Mouse (Mus musculus) neural tube, embryonic 15.5 days (tissue): ENCODE data around the gene Gm5136. TPM values are rescaled to one million over a fixed set of nuclear protein-coding genes. Genes with fewer than 3 reads are reported as not detected.

Experiments used
- ATAC-seq: fragments of 200-750 bp; cut with Nextera tagmentation; 2 replicates; pipeline ENCODE4 v1.8.0; 2017; ENCODE audit warnings: mild to moderate bottlenecking, moderate TSS enrichment, moderate library complexity; ENCODE audit not compliant: low FRiP score
- H3K27ac ChIP-seq: fragments of 300-500 bp; sonication (generic); replicated peaks from 2 replicates; pipeline ENCODE4 v1.5.1; 2015; ENCODE audit warnings: mild to moderate bottlenecking, inconsistent platforms
- H3K27me3 ChIP-seq: fragments of 300-500 bp; sonication (generic); replicated peaks from 2 replicates; pipeline ENCODE4 v1.6.1; 2015; ENCODE audit warnings: inconsistent platforms
- H3K36me3 ChIP-seq: fragments of 300-500 bp; sonication (generic); 2 replicates; pipeline ENCODE4 v1.6.1; 2015; ENCODE audit warnings: inconsistent platforms
- H3K4me1 ChIP-seq: fragments of 300-500 bp; sonication (generic); 2 replicates; pipeline ENCODE4 v1.6.1; 2015; ENCODE audit warnings: inconsistent platforms
- H3K4me2 ChIP-seq: fragments of 300-500 bp; sonication (generic); 2 replicates; pipeline ENCODE4 v1.6.1; 2015; ENCODE audit warnings: inconsistent platforms, mild to moderate bottlenecking, moderate library complexity
- H3K4me3 ChIP-seq: fragments of 300-500 bp; sonication (generic); replicated peaks from 2 replicates; pipeline ENCODE4 v1.5.1; 2015; ENCODE audit warnings: mild to moderate bottlenecking, inconsistent platforms
- H3K9ac ChIP-seq: fragments of 300-500 bp; sonication (generic); replicated peaks from 2 replicates; pipeline ENCODE4 v1.6.1; 2015; ENCODE audit warnings: mild to moderate bottlenecking, inconsistent platforms
- H3K9me3 ChIP-seq: fragments of 300-500 bp; sonication (generic); replicated peaks from 2 replicates; pipeline ENCODE4 v1.6.1; 2016; ENCODE audit warnings: inconsistent platforms
- WGBS: fragments of 180-500 bp; shearing (Covaris S2); methylation state at CpG from one replicate; pipeline ENCODE4 v1.1.7; 2015; ENCODE audit warnings: mixed read lengths; 5-methylcytosine and 5-hydroxymethylcytosine counted together
- polyA plus RNA-seq: library from polyadenylated mRNA; unstranded; fragments of >200 nt; fragmentation: Nextera tagmentation; extraction: Ambion mirVana; gene quantifications from 2 replicates; pipeline ENCODE4 v1.2.1, GENCODE M21; 2015

Gm5136 gene
- 0.38 and 0.46 TPM in 2 replicates for polyA plus RNA-seq

GRCm38 (mm10) chr10:108699946-108700345 lies at the start of gene Gm5136:
Gene Gm5136, minus strand, starts transcription at chr10:108700160.
- Histone ChIP-seq H3K4me2 (no peak within 1 kb of the TSS), H3K27ac (no peak within 1 kb of the TSS), H3K36me3 (no peaks in the 10 kb centered on the region), H3K27me3 (no peaks in the 10 kb centered on the region), H3K9ac (no peak within 1 kb of the TSS), H3K9me3 (no peaks in the 10 kb centered on the region), H3K4me3 (no peak within 1 kb of the TSS), H3K4me1 (peaks cover 3% of the 10 kb centered on the region; the same call in 1 of the 2 replicates)
- ATAC-seq = no peak
- 99% methylated on average over 9 of the region's 9 CpGs for WGBS

GRCm38 (mm10) chr10:108743759-108744158 lies 43.8 kb upstream of the Gm5136 start:
- Histone ChIP-seq H3K9ac (no peak overlapping the region), H3K36me3 (no peaks in the 10 kb centered on the region), H3K27me3 (no peaks in the 10 kb centered on the region), H3K27ac (no peak overlapping the region), H3K4me2 (no peak overlapping the region), H3K4me1 (no peaks in the 10 kb centered on the region), H3K4me3 (no peak overlapping the region), H3K9me3 (no peaks in the 10 kb centered on the region)
- 95% methylated on average over 2 of the region's 2 CpGs for WGBS
- ATAC-seq = no peak

GRCm38 (mm10) chr10:108733982-108734381 lies 34.0 kb upstream of the Gm5136 start:
- WGBS = 64% methylated on average over 2 of the region's 2 CpGs
- peaks cover 3% of the 10 kb centered on the region; the same call in 1 of the 2 replicates for H3K4me1 ChIP-seq
- no peak overlapping the region for H3K27ac ChIP-seq
- ATAC-seq = peak; percentile 53; the same call in 1 of the 2 replicates
- H3K4me2 ChIP-seq = no peak overlapping the region
- H3K36me3 ChIP-seq = no peaks in the 10 kb centered on the region
- H3K9me3 ChIP-seq = no peaks in the 10 kb centered on the region
- no peak overlapping the region for H3K9ac ChIP-seq
- H3K4me3 ChIP-seq = no peak overlapping the region
- no peaks in the 10 kb centered on the region for H3K27me3 ChIP-seq

DNA sequence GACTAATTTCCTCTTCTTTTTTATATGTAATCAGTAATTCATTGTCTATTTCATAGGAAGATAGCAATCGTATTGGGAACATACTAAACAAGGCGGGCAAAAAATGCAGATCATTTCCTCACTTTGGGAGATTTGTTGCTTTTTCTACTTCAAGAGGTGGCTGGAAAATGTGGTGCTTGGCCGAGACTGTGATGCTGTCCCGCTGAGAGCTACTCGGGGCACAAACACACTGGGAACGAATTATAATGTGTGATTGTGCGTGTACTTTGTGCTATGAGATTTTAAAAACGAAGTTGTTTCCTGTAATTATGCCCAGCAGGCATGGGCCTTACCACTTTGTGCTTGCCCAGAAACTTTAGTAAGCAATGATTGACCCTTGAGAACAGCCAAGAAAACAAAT lies 29.0 kb upstream of the Gm5136 start:
- WGBS = 54% methylated on average over 8 of the region's 8 CpGs
- no peak overlapping the region for H3K4me2 ChIP-seq
- no peaks in the 10 kb centered on the region for H3K9me3 ChIP-seq
- H3K4me3 ChIP-seq = no peak overlapping the region
- no peak overlapping the region for H3K9ac ChIP-seq
- no peaks in the 10 kb centered on the region for H3K36me3 ChIP-seq
- ATAC-seq = no peak
- H3K27ac ChIP-seq = no peak overlapping the region
- no peaks in the 10 kb centered on the region for H3K4me1 ChIP-seq
- no peaks in the 10 kb centered on the region for H3K27me3 ChIP-seq

DNA sequence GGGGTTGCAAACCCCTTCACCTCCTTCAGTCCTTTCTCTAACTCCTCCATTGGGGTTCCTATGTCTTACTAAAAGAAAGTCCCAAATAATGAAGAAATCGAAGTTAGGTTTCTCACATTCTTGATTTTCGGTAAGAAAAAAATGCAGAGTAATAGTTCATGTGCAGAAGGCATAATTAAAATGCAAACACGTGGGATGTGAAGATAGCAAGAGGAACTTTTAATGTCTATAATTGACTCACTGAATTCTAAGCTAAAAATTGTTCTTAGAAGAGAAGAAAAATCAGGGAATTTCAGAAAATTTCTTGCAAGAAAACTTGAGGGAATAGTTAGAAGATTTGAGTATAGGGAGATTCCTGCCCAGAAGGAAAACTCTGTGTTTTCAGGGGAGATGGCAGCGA lies 26.4 kb upstream of the Gm5136 start:
- no peaks in the 10 kb centered on the region for H3K27me3 ChIP-seq
- WGBS = 90% methylated on average over 4 of the region's 4 CpGs
- no peak overlapping the region for H3K4me3 ChIP-seq
- no peaks in the 10 kb centered on the region for H3K4me1 ChIP-seq
- H3K4me2 ChIP-seq = no peak overlapping the region
- no peak overlapping the region for H3K9ac ChIP-seq
- no peak overlapping the region for H3K27ac ChIP-seq
- no peaks in the 10 kb centered on the region for H3K36me3 ChIP-seq
- ATAC-seq = no peak
- no peaks in the 10 kb centered on the region for H3K9me3 ChIP-seq

DNA sequence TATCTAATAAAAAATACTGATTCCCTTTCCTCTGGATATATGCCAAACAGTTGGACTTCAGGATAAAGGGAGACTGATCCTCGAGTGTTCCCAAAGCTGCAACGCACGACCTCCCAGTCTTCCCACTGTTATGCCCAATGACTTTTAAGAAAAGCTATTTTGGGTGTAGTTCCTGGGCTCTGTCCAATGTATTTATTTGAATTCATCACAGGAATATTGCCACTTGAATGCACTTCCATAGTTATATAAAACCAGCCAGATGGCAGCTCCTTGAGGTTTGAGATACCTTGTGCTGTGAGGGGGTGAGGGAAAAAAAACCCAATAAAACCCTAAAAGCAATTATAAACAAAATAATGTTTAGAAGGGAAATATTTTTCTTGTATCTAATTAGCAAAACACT lies 24.9 kb upstream of the Gm5136 start:
- no peak overlapping the region for H3K4me3 ChIP-seq
- H3K4me1 ChIP-seq = no peaks in the 10 kb centered on the region
- H3K9me3 ChIP-seq = no peaks in the 10 kb centered on the region
- no peak overlapping the region for H3K27ac ChIP-seq
- WGBS = 76% methylated on average over 3 of the region's 3 CpGs
- H3K36me3 ChIP-seq = no peaks in the 10 kb centered on the region
- no peak for ATAC-seq
- H3K27me3 ChIP-seq = no peaks in the 10 kb centered on the region
- H3K9ac ChIP-seq = no peak overlapping the region
- no peak overlapping the region for H3K4me2 ChIP-seq

DNA sequence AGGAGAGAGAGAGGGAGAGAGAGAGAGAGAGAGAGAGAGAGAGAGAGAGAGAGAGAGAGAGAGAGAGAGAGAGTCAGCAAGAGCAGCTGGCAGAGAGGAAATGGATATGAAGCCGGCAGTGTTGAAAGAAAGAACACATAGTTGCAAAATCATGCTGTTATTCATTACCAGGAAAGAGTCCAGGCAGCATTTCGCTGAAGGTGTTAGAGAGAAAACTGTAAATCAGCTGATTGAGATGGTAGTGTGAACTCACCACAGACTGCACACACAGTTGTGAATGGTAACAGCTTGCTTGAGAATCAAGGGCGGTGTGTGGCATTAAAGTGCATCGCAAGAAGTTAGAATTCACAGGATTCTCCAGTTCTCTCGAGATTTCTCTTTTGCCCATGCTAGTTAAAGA lies 10.6 kb upstream of the Gm5136 start:
- Histone ChIP-seq H3K36me3 (no peaks in the 10 kb centered on the region), H3K4me2 (no peak overlapping the region), H3K9me3 (no peaks in the 10 kb centered on the region), H3K4me3 (no peak overlapping the region), H3K27me3 (no peaks in the 10 kb centered on the region), H3K27ac (no peak overlapping the region), H3K9ac (no peak overlapping the region), H3K4me1 (no peaks in the 10 kb centered on the region)
- WGBS = 60% methylated on average over 5 of the region's 5 CpGs
- no peak for ATAC-seq

- Histone ChIP-seq H3K4me3 (no peak overlapping the region), H3K36me3 (no peaks in the 10 kb centered on the region), H3K27ac (no peak overlapping the region), H3K4me1 (peaks cover 3% of the 10 kb centered on the region; the same call in 1 of the 2 replicates), H3K9me3 (no peaks in the 10 kb centered on the region), H3K9ac (no peak overlapping the region), H3K27me3 (no peaks in the 10 kb centered on the region), H3K4me2 (no peak overlapping the region)
- no peak for ATAC-seq
- 90% methylated on average over 3 of the region's 3 CpGs for WGBS
Measured at GRCm38 (mm10) chr10:108705658-108706057, 5.7 kb upstream of the Gm5136 start.

GRCm38 (mm10) chr10:108701361-108702128 lies 1.6 kb upstream of the Gm5136 start:
- H3K4me2 ChIP-seq = peak overlapping the region; percentile 26; the same call in 1 of the 2 replicates
- H3K4me3 ChIP-seq = no peak overlapping the region
- 20% methylated on average over 14 of the region's 14 CpGs for WGBS
- peak overlapping the region; percentile 60 for H3K27ac ChIP-seq
- peaks cover 3% of the 10 kb centered on the region; the same call in 1 of the 2 replicates for H3K4me1 ChIP-seq
- no peaks in the 10 kb centered on the region for H3K9me3 ChIP-seq
- no peaks in the 10 kb centered on the region for H3K36me3 ChIP-seq
- ATAC-seq = no peak
- no peak overlapping the region for H3K9ac ChIP-seq
- no peaks in the 10 kb centered on the region for H3K27me3 ChIP-seq

DNA sequence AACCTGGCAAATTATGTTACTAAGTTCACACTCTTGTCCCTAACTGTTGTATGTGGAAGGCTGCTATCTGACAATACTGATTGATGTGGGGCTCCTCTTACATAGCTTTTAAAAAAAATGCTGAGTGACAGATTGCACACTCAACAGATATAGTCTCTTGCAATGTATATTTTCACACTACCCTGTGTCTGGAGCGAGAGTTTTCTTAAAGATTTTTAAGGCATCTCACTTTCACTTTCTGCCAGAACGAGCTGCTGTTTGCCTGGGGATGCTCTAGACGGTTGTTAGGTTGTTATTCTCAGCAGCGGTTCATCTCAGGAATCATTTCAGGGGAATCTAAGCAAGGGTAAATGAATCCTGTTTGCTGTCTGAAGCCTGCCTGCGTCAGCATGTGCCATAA lies 2.9 kb downstream of the Gm5136 start:
- no peak overlapping the region for H3K4me2 ChIP-seq
- H3K27me3 ChIP-seq = no peaks in the 10 kb centered on the region
- 0 out of 2 replicates have a peak, but pooled peaks have one; percentile 24 for ATAC-seq
- no peaks in the 10 kb centered on the region for H3K36me3 ChIP-seq
- H3K4me1 ChIP-seq = peaks cover 3% of the 10 kb centered on the region; the same call in 1 of the 2 replicates
- WGBS = 33% methylated on average over 5 of the region's 5 CpGs
- peak overlapping the region; percentile 56 for H3K27ac ChIP-seq
- no peak overlapping the region for H3K4me3 ChIP-seq
- H3K9me3 ChIP-seq = no peaks in the 10 kb centered on the region
- H3K9ac ChIP-seq = no peak overlapping the region

DNA sequence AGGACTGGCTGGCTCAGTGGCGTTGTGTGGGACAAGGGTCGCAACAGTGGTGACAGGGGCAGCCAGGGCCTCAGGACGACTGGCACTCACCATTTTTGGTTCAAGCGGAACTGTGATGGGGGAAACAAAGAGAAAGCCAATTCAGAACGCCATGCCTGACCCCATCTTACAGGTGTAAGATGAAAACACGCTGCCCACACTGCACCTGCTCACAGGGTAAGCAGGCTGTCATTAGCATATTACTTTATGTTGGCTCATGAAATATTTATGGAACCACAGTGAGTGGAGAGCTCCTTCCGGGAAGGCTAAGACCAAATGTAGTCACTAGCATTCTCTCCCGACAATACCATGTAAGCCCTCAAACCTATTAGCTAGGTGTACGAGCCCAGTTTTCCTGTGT lies 9.0 kb downstream of the Gm5136 start:
- no peak for ATAC-seq
- no peak overlapping the region for H3K4me3 ChIP-seq
- no peak overlapping the region for H3K4me2 ChIP-seq
- no peaks in the 10 kb centered on the region for H3K36me3 ChIP-seq
- H3K27me3 ChIP-seq = no peaks in the 10 kb centered on the region
- 50% methylated on average over 9 of the region's 9 CpGs for WGBS
- no peaks in the 10 kb centered on the region for H3K9me3 ChIP-seq
- no peaks in the 10 kb centered on the region for H3K4me1 ChIP-seq
- no peak overlapping the region for H3K9ac ChIP-seq
- no peak overlapping the region for H3K27ac ChIP-seq

DNA sequence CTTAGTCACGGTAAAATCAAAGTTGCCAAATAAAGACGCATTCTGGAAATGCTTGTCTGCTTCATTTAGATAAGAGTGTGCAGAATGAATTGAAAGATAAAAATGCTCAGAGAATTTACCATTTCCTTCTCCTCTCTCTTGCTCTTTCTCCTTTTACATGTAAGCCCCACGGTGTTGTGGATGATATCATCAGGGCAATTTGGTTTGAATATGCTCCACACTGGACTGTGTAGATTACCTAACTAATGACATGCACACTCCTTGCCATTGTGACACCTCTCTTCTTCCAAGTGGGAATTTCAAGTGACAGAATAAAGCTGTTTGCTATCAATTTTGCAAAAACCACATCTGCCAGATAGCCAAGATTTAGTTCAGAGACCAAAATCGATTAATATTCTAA lies 13.3 kb downstream of the Gm5136 start:
- WGBS = 77% methylated on average over 4 of the region's 4 CpGs
- Histone ChIP-seq H3K4me3 (no peak overlapping the region), H3K27me3 (no peaks in the 10 kb centered on the region), H3K27ac (no peak overlapping the region), H3K36me3 (no peaks in the 10 kb centered on the region), H3K4me2 (no peak overlapping the region), H3K9ac (no peak overlapping the region), H3K4me1 (no peaks in the 10 kb centered on the region), H3K9me3 (no peaks in the 10 kb centered on the region)
- no peak for ATAC-seq
